Mouse (Mus musculus) olfactory bulb, adult 2 months (tissue): ENCODE measurements around the gene Krtap5-3. TPM values are rescaled to one million over a fixed set of nuclear protein-coding genes. Genes with fewer than 3 reads are reported as not detected.
"Not testable (repeated sequence)": the region's sequence is repeated elsewhere in the genome, so short reads cannot be mapped to it uniquely, and the experiment has no call there.

ENCODE experiments used
- H3K27ac ChIP-seq: fragments of 200-500 bp; 2 replicates; pipeline ENCODE4 v1.5.1; 2012; ENCODE audit warnings: low read depth, low read length; ENCODE audit not compliant: insufficient read depth
- H3K4me1 ChIP-seq: fragments of 200-500 bp; 2 replicates; pipeline ENCODE4 v1.6.1; 2012; ENCODE audit warnings: low read length; ENCODE audit not compliant: control insufficient read depth, insufficient read depth
- H3K4me3 ChIP-seq: fragments of 200-500 bp; 2 replicates; pipeline ENCODE4 v1.5.1; 2012; ENCODE audit warnings: mild to moderate bottlenecking, low read depth, low read length, moderate library complexity; ENCODE audit not compliant: insufficient read depth
- CTCF ChIP-seq: fragments of 200-500 bp; IDR thresholded peaks from 2 replicates; pipeline ENCODE4 v1.5.1; 2012; ENCODE audit warnings: low read depth, mild to moderate bottlenecking, low read length, moderate library complexity; ENCODE audit not compliant: insufficient read depth
- POLR2A ChIP-seq: fragments of 200-500 bp; IDR thresholded peaks from 2 replicates; pipeline ENCODE4 v1.6.1; 2012; ENCODE audit warnings: mild to moderate bottlenecking, low read depth, low read length, moderate library complexity; ENCODE audit not compliant: insufficient read depth
- WGBS: fragments of 180-500 bp; shearing (Covaris S2); methylation state at CpG from one replicate; pipeline ENCODE4 v1.1.7; 2018; 5-methylcytosine and 5-hydroxymethylcytosine counted together
- polyA plus RNA-seq: library from polyadenylated mRNA; stranded (reverse); fragments of >200 nt; gene quantifications from 2 replicates; pipeline ENCODE4 v1.2.4, GENCODE M21; 2012; ENCODE audit warnings: low replicate concordance; ENCODE audit not compliant: missing spikeins, insufficient read depth, insufficient read length

Krtap5-3 gene
- polyA plus RNA-seq, 1 experiment: not detected

GRCm38 (mm10) chr7:142188156-142188555 lies 13.0 kb upstream of the Krtap5-3 start:
- no peak overlapping the region for H3K4me3 ChIP-seq
- TF ChIP-seq CTCF: no peak
- no peak for TF ChIP-seq POLR2A
- WGBS: 29% methylated on average over 2 of the region's 2 CpGs

GRCm38 (mm10) chr7:142190289-142190688 lies 10.9 kb upstream of the Krtap5-3 start, which contains the start of gene Gm10153:
Gm10153 (minus strand) TSS chr7:142190389.
- WGBS: 40% methylated on average over 2 of the region's 2 CpGs
- Histone ChIP-seq H3K27ac (no peak within 1 kb of the TSS), H3K4me3 (no peak within 1 kb of the TSS), H3K4me1 (no peaks in the 10 kb centered on the region)
- no peak for TF ChIP-seq POLR2A
- TF ChIP-seq CTCF: no peak

More at GRCm38 (mm10) chr7:142188156-142188555, 13.0 kb upstream of the Krtap5-3 start:
- Histone ChIP-seq H3K4me1 (no peaks in the 10 kb centered on the region), H3K27ac (no peak overlapping the region)

- no peak for TF ChIP-seq CTCF
- TF ChIP-seq POLR2A: no peak
- no peak overlapping the region for H3K4me3 ChIP-seq
- H3K27ac ChIP-seq: no peak overlapping the region
- H3K4me1 ChIP-seq: no peaks in the 10 kb centered on the region
- WGBS: 41% methylated on average over 2 of the region's 2 CpGs
These were observed 2.4 kb upstream of the Krtap5-3 start for GRCm38 (mm10) chr7:142198748-142199147.

GRCm38 (mm10) chr7:142205488-142205887 lies 4.3 kb downstream of the Krtap5-3 start:
- no peaks in the 10 kb centered on the region for H3K4me1 ChIP-seq
- TF ChIP-seq POLR2A: no peak
- no peak for TF ChIP-seq CTCF

GRCm38 (mm10) chr7:142206891-142207290 lies 5.7 kb downstream of the Krtap5-3 start:
- H3K4me3 ChIP-seq: not testable (repeated sequence)
- 88% methylated on average over 5 of the region's 5 CpGs for WGBS

More at GRCm38 (mm10) chr7:142205488-142205887, 4.3 kb downstream of the Krtap5-3 start:
- no peak overlapping the region for H3K4me3 ChIP-seq
- no peak overlapping the region for H3K27ac ChIP-seq

GRCm38 (mm10) chr7:142211559-142211958 lies 10.4 kb downstream of the Krtap5-3 start, which contains the start of gene Gm7579:
Gm7579 (plus strand) TSS chr7:142211859.
- 63% methylated on average over 1 of the region's 1 CpGs for WGBS
- no peak for TF ChIP-seq CTCF
- TF ChIP-seq POLR2A: no peak
- no peak within 1 kb of the TSS for H3K27ac ChIP-seq
- H3K4me3 ChIP-seq: no peak within 1 kb of the TSS
- H3K4me1 ChIP-seq: no peaks in the 10 kb centered on the region

More at GRCm38 (mm10) chr7:142206891-142207290, 5.7 kb downstream of the Krtap5-3 start:
- H3K4me1 ChIP-seq, H3K27ac ChIP-seq: not testable (repeated sequence)

GRCm38 (mm10) chr7:142212136-142212535 lies 11.0 kb downstream of the Krtap5-3 start:
- H3K4me1 ChIP-seq, H3K4me3 ChIP-seq, H3K27ac ChIP-seq: not testable (repeated sequence)
- 57% methylated on average over 1 of the region's 1 CpGs for WGBS

GRCm38 (mm10) chr7:142224518-142224917 lies 23.4 kb downstream of the Krtap5-3 start:
- WGBS: 72% methylated on average over 2 of the region's 2 CpGs
- no peaks in the 10 kb centered on the region for H3K4me1 ChIP-seq
- TF ChIP-seq POLR2A: no peak
- TF ChIP-seq CTCF: no peak
- H3K4me3 ChIP-seq: no peak overlapping the region
- H3K27ac ChIP-seq: no peak overlapping the region

GRCm38 (mm10) chr7:142229871-142230270 lies 28.7 kb downstream of the Krtap5-3 start, which contains the start of gene Krtap5-5:
Krtap5-5 (minus strand) TSS chr7:142229971.
- not testable (repeated sequence) for H3K4me1 ChIP-seq, H3K27ac ChIP-seq, H3K4me3 ChIP-seq
- 62% methylated on average over 3 of the region's 3 CpGs for WGBS

GRCm38 (mm10) chr7:142231540-142231939 lies 30.4 kb downstream of the Krtap5-3 start:
- H3K4me1 ChIP-seq: no peaks in the 10 kb centered on the region
- TF ChIP-seq POLR2A (no peak), CTCF (no peak)
- no peak overlapping the region for H3K27ac ChIP-seq
- no peak overlapping the region for H3K4me3 ChIP-seq
- WGBS: 38% methylated on average over 1 of the region's 1 CpGs
